Mouse (Mus musculus): ENCODE results near the gene Trip12. TPM values are rescaled to one million over a fixed set of nuclear protein-coding genes. Genes with fewer than 3 reads are reported as not detected.

Trip12 gene
- polyA plus RNA-seq, 1 experiment = 18.2 TPM

DNA sequence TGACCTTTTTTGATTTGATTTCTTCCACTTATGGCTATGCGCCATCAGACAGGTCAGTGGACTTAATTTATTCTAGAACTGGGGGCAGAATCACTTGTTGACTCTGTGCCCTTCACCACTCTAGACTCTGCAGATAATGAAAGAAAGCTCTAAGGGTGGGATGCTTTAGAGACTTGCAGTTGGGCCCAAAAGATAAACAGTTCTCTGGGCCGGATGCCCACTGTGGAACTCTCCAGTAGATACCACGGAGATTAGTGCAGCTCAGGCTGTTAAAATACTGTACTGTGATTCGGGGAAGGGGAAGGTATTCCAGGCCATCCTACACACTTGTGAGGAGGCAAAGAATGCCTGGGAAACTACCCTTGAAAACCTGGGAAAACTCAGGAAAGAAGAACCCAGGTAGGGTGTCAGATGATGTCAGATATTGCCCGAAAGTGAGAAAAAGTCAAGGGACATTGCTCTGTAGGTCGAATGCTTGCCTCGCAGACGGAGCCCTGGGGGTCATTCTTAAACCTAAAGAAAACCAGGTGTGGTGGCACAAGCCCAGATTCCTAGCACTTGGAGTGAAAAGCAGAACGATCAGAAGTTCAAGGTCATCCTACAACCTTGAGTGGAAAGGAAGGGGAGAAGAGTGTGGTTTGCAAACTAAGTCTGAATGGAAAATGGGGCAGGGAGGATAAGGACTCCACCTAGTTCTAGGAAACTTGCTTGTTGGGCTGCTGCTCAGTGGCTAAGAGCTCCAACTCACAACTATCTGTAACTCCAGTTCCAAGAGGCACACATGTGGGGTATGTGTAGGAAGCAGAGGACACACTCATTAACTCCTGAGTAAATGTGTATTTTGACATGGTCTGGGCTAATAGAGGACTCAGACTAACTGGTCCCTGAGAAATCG is 20.3 kb upstream of the Trip12 start:
- DNase-seq (ENCODE audit: low read depth in 1 of 2, low spot score in 2 of 2) = no peak
- TF ChIP-seq POLR2A (IDR thresholded peaks at IDR 0.05; ENCODE audit: low read depth, low read length) = no peak
- Histone ChIP-seq H3K4me1 (ENCODE audit: control insufficient read depth, insufficient read depth, insufficient read length) (no peaks in the 10 kb centered on the region), H3K4me3 (ENCODE audit: extremely low read depth, insufficient read depth, insufficient read length) (no peak overlapping the region), H3K27ac (ENCODE audit: insufficient read depth, low read length) (no peak overlapping the region), H3K36me3 (ENCODE audit: control insufficient read depth, insufficient read depth, low read length) (no peaks in the 10 kb centered on the region), H3K27me3 (ENCODE audit: control insufficient read depth, insufficient read depth, low read length) (no peaks in the 10 kb centered on the region)
- 82% methylated on average over 10 of the region's 10 CpGs for WGBS

DNA sequence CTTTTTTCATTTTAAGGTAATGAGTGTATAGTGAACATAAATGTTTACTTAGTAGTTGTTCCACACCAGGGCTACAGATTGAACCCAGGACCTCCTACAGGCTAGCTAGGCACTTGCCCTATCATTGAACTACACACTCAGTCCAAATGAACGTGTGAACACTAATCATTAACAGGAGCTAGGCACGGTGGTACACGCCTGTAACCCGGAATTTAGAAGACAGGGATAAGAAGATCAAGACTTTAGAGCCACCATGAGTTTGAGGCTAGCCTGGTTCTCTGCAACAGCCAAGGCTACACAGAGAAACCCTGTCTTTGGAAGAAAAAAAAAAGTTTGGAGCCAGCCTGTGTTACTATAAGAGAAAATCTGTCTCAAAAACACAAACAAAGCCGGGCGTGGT is 19.3 kb upstream of the Trip12 start:
- 90% methylated on average over 6 of the region's 6 CpGs for WGBS
- no peak for TF ChIP-seq POLR2A (IDR thresholded peaks at IDR 0.05; ENCODE audit: low read depth, low read length)
- TF ChIP-seq CTCF (IDR thresholded peaks at IDR 0.05; ENCODE audit: extremely low read depth, insufficient read depth, insufficient read length, insufficient replicate concordance) = no peak

DNA sequence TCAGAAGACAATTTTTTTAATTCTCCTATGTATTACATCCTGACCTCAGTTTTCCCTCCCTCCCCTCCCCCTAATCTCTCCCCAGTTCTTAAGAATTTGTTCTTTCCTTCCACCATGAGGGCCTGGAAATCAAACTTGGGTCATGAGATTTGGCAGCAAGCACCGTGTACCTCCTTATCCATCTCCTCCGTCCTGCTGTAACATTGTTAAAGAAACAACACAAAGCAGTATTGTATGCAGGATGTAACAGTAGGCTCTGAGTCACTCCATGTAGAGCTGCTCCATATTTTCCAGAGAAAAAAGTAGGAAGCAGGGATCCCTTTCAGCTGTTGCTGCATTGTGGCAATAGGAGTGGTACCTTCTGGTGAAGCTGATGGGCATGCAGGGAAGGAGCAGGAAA is 15.4 kb upstream of the Trip12 start:
- Histone ChIP-seq H3K4me1 (ENCODE audit: control insufficient read depth, insufficient read depth, insufficient read length) (no peaks in the 10 kb centered on the region), H3K36me3 (ENCODE audit: control insufficient read depth, insufficient read depth, low read length) (no peaks in the 10 kb centered on the region), H3K27me3 (ENCODE audit: control insufficient read depth, insufficient read depth, low read length) (no peaks in the 10 kb centered on the region), H3K27ac (ENCODE audit: insufficient read depth, low read length) (no peak overlapping the region), H3K4me3 (ENCODE audit: extremely low read depth, insufficient read depth, insufficient read length) (no peak overlapping the region)
- no peak for DNase-seq (ENCODE audit: low read depth in 1 of 2, low spot score in 2 of 2)
- WGBS = 89% methylated on average over 2 of the region's 2 CpGs
- TF ChIP-seq CTCF (IDR thresholded peaks at IDR 0.05; ENCODE audit: extremely low read depth, insufficient read depth, insufficient read length, insufficient replicate concordance) = no peak
- no peak for TF ChIP-seq POLR2A (IDR thresholded peaks at IDR 0.05; ENCODE audit: low read depth, low read length)

More for the DNA sequence above, 19.3 kb upstream of the Trip12 start:
- Histone ChIP-seq H3K27me3 (ENCODE audit: control insufficient read depth, insufficient read depth, low read length) (no peaks in the 10 kb centered on the region), H3K27ac (ENCODE audit: insufficient read depth, low read length) (no peak overlapping the region), H3K36me3 (ENCODE audit: control insufficient read depth, insufficient read depth, low read length) (no peaks in the 10 kb centered on the region), H3K4me3 (ENCODE audit: extremely low read depth, insufficient read depth, insufficient read length) (no peak overlapping the region), H3K4me1 (ENCODE audit: control insufficient read depth, insufficient read depth, insufficient read length) (no peaks in the 10 kb centered on the region)
- DNase-seq (ENCODE audit: low read depth in 1 of 2, low spot score in 2 of 2) = no peak

DNA sequence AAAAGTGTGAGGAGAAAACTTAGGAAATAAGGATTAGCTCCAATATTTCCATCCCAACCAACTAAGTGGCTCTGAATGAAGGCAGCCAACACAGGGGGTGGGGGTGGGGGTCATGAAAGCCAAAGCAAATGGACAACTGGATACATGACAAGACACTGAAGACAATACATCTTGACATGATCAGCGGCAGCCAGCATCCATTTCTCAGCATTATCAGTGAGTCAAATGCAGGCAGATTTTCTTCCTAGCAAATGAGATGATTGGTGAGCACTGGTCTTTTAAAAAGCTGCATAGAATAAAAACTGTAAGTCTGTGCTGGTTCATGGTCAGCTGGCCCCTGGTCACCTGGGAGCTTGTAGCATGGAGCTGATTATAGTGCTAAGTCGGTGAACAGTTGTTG is 14.7 kb upstream of the Trip12 start:
- 91% methylated on average over 2 of the region's 2 CpGs for WGBS
- no peak for TF ChIP-seq POLR2A (IDR thresholded peaks at IDR 0.05; ENCODE audit: low read depth, low read length)
- TF ChIP-seq CTCF (IDR thresholded peaks at IDR 0.05; ENCODE audit: extremely low read depth, insufficient read depth, insufficient read length, insufficient replicate concordance) = no peak
- no peaks in the 10 kb centered on the region for H3K4me1 ChIP-seq (ENCODE audit: control insufficient read depth, insufficient read depth, insufficient read length)

DNA sequence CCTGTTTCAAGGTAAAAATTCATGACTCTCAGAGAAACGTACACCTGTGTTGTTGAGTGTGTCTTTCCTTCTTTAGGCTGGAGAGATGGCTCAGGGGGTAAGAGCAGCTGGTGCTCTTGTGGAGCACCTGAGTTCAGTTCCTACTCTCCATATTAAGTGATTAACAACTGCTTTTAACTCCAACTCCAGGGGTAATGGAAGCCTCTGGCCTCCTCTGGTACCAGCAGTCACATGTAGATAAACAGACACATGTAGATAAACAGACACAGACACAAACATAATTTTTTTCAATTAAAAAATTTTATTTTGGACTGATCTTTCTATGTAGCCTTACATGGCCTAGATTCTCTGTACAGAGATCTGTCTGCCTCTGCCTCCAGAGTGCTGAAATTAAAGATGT is 13.4 kb upstream of the Trip12 start:
- no peaks in the 10 kb centered on the region for H3K36me3 ChIP-seq (ENCODE audit: control insufficient read depth, insufficient read depth, low read length)
- no peaks in the 10 kb centered on the region for H3K27me3 ChIP-seq (ENCODE audit: control insufficient read depth, insufficient read depth, low read length)
- no peak for TF ChIP-seq POLR2A (IDR thresholded peaks at IDR 0.05; ENCODE audit: low read depth, low read length)
- no peak for TF ChIP-seq CTCF (IDR thresholded peaks at IDR 0.05; ENCODE audit: extremely low read depth, insufficient read depth, insufficient read length, insufficient replicate concordance)
- no peak overlapping the region for H3K4me3 ChIP-seq (ENCODE audit: extremely low read depth, insufficient read depth, insufficient read length)
- no peak overlapping the region for H3K27ac ChIP-seq (ENCODE audit: insufficient read depth, low read length)
- H3K4me1 ChIP-seq (ENCODE audit: control insufficient read depth, insufficient read depth, insufficient read length) = no peaks in the 10 kb centered on the region
- no peak for DNase-seq (ENCODE audit: low read depth in 1 of 2, low spot score in 2 of 2)
- 84% methylated on average over 1 of the region's 1 CpGs for WGBS

More for the DNA sequence above, 14.7 kb upstream of the Trip12 start:
- no peaks in the 10 kb centered on the region for H3K27me3 ChIP-seq (ENCODE audit: control insufficient read depth, insufficient read depth, low read length)
- H3K27ac ChIP-seq (ENCODE audit: insufficient read depth, low read length) = no peak overlapping the region
- H3K36me3 ChIP-seq (ENCODE audit: control insufficient read depth, insufficient read depth, low read length) = no peaks in the 10 kb centered on the region
- no peak for DNase-seq (ENCODE audit: low read depth in 1 of 2, low spot score in 2 of 2)
- H3K4me3 ChIP-seq (ENCODE audit: extremely low read depth, insufficient read depth, insufficient read length) = no peak overlapping the region

DNA sequence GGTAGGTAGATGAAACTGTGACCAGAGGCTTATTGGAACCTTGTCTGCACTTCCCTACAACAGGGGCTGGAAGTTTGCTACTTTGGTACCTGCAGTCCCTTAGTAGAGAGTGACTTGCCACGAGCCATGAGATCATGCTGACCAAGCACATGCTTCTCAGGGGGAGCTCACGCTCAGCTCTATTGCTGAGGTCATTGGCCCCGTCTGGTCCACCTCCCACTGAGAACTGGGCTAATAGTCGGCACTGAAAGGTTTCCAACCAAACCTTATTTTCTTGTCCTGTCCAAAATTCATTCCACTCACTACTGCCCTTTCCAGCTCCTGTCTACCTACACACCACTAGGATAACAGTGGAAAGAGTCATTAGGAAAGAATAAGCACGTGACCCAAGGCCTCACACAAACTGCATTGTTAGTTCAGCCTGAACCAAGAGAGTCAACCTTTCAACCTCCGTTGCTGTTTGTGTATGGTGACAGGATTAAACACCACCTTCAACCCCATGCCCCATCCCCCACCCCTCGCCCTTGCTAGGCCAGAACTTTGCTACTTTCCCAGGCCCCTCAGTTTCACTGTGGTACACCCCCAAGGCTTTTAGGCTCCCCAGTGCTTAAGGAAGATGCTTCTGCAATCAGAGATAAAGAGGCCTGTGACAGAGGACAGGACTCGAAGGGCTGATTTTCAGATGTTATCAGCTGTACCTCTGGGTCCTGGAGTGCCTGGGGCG is 11.4 kb upstream of the Trip12 start:
- no peaks in the 10 kb centered on the region for H3K36me3 ChIP-seq (ENCODE audit: control insufficient read depth, insufficient read depth, low read length)
- no peak for DNase-seq (ENCODE audit: low read depth in 1 of 2, low spot score in 2 of 2)
- WGBS = 71% methylated on average over 9 of the region's 9 CpGs
- H3K4me1 ChIP-seq (ENCODE audit: control insufficient read depth, insufficient read depth, insufficient read length) = no peaks in the 10 kb centered on the region
- no peak overlapping the region for H3K27ac ChIP-seq (ENCODE audit: insufficient read depth, low read length)
- H3K4me3 ChIP-seq (ENCODE audit: extremely low read depth, insufficient read depth, insufficient read length) = no peak overlapping the region
- H3K27me3 ChIP-seq (ENCODE audit: control insufficient read depth, insufficient read depth, low read length) = no peaks in the 10 kb centered on the region
- no peak for TF ChIP-seq CTCF (IDR thresholded peaks at IDR 0.05; ENCODE audit: extremely low read depth, insufficient read depth, insufficient read length, insufficient replicate concordance)
- TF ChIP-seq POLR2A (IDR thresholded peaks at IDR 0.05; ENCODE audit: low read depth, low read length) = no peak

DNA sequence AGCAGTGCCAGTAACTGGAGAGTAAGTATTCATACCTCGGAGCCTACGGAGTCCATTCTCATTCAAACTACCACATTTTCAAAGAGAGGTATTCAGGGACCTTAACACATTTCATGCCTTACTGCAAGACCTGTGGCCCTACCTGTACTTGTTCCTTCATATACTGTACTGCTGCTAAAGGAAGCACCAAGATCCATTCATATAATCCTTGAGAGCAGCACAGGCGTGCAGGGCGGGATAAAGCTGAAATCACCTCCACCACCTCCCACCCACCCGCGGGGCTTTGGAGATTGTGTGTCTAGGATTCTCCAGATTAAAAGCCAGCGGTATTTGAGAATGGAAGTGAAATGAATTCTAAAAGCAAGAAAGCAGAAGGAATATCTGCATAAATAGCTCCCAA is 10.2 kb upstream of the Trip12 start:
- WGBS = 93% methylated on average over 7 of the region's 7 CpGs
- no peaks in the 10 kb centered on the region for H3K36me3 ChIP-seq (ENCODE audit: control insufficient read depth, insufficient read depth, low read length)
- DNase-seq (ENCODE audit: low read depth in 1 of 2, low spot score in 2 of 2) = no peak
- no peak overlapping the region for H3K4me3 ChIP-seq (ENCODE audit: extremely low read depth, insufficient read depth, insufficient read length)
- H3K4me1 ChIP-seq (ENCODE audit: control insufficient read depth, insufficient read depth, insufficient read length) = no peaks in the 10 kb centered on the region
- H3K27ac ChIP-seq (ENCODE audit: insufficient read depth, low read length) = no peak overlapping the region
- no peaks in the 10 kb centered on the region for H3K27me3 ChIP-seq (ENCODE audit: control insufficient read depth, insufficient read depth, low read length)
- TF ChIP-seq CTCF (IDR thresholded peaks at IDR 0.05; ENCODE audit: extremely low read depth, insufficient read depth, insufficient read length, insufficient replicate concordance) = no peak
- no peak for TF ChIP-seq POLR2A (IDR thresholded peaks at IDR 0.05; ENCODE audit: low read depth, low read length)

Data from spleen, adult 2 months (tissue).